Mouse (Mus musculus) CH12F3 (cell line): Measurements from ENCODE around the gene Eif4g1.
"Not testable (repeated sequence)": the region's sequence is repeated elsewhere in the genome, so short reads cannot be mapped to it uniquely, and the experiment has no call there.

Experiments used
- in situ Hi-C: fragments of 300-500 bp; cut with MboI; formaldehyde crosslinking; loops from 2 replicates; pipeline ENCODE4 v1.14.3; 2020; ENCODE audit warnings: low sequenced_read_pairs

Eif4g1 gene

GRCm38 (mm10) chr16:20668013-20668412, at the start of gene Eif4g1:
TSS of gene Eif4g1 (plus strand) at chr16:20668313.
- in situ Hi-C loops, result not testable (repeated sequence)

GRCm38 (mm10) chr16:20619541-20620398, 48.3 kb upstream of the Eif4g1 start:
- in situ Hi-C loops, result no loop called here

GRCm38 (mm10) chr16:20620399-20620735, 47.7 kb upstream of the Eif4g1 start:
- in situ Hi-C loops, result no loop called here

GRCm38 (mm10) chr16:20620751-20621190, 47.3 kb upstream of the Eif4g1 start:
- in situ Hi-C loops, result no loop called here

DNA sequence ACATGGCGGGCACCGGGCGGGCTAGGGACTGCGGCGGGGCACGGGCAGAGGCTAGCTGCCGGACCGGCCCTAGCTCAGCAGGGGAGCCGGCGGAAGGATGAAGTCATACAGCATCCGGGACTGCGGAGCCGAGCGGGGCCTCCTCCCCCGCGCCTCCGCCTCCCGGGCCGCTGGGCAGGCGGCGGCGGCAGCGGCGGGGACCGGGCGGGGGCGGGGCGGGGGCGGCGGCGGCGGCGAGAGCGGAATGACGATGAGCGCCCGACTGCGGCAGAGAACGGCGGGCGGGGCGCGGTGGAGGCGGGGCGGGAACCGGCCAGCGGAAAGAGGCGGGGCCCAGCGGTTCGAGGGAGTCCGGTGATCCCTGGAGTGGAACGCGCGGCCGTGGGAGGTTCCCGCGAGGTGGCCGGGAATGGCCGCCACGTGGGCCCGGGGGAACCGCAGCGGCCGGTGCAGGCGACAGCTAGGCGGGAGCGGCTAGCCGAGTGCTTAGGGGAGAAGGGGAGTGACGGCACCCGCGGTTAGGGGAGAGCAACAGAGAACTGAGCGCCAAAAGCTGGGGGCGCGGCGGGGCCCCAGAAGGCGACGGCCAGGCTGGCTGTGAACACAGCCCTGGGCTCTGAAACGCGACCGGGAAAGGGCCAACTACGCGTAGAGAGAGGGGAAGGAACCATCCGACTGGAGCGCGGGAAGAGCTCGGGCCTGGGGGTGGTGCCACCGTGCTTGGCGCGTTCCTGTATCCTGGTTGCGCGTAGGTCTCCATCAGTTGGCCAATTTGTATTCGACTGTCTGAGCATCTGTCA, 46.7 kb upstream of the Eif4g1 start, which contains the start of gene Camk2n2:
Camk2n2 (minus strand) TSS at position 97 of the 800 bp plus-strand sequence.
- in situ Hi-C loops, result no loop called here

- in situ Hi-C loops, result no loop called here
Measured at GRCm38 (mm10) chr16:20621991-20622685, 46.0 kb upstream of the Eif4g1 start.

- in situ Hi-C loops, result no loop called here
Measured at GRCm38 (mm10) chr16:20623211-20623610, 44.9 kb upstream of the Eif4g1 start.

- in situ Hi-C loops, result no loop called here
Measured at GRCm38 (mm10) chr16:20628871-20629391, 39.2 kb upstream of the Eif4g1 start.

GRCm38 (mm10) chr16:20629731-20630634, 38.1 kb upstream of the Eif4g1 start, which contains the start of gene Ece2:
TSS of gene Ece2 (plus strand) at chr16:20629828.
- in situ Hi-C loops, result no loop called here

DNA sequence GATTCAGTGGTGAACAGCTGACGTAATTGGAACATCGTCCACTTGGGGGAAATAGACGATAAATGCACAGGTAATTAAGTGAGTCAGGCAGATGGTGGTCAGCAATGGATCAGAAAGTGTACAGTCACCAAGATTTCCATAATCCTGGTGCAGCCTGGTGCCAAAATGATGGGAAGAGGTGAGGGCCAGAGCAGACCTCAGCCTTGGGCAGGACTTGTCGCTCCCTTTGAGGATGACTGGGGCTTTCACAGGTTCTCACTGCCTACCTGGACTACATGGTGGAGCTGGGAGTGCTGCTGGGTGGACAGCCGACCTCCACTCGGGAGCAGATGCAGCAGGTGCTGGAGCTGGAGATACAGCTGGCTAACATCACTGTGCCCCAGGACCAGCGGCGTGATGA, 30.7 kb upstream of the Eif4g1 start:
- in situ Hi-C loops, result no loop called here

DNA sequence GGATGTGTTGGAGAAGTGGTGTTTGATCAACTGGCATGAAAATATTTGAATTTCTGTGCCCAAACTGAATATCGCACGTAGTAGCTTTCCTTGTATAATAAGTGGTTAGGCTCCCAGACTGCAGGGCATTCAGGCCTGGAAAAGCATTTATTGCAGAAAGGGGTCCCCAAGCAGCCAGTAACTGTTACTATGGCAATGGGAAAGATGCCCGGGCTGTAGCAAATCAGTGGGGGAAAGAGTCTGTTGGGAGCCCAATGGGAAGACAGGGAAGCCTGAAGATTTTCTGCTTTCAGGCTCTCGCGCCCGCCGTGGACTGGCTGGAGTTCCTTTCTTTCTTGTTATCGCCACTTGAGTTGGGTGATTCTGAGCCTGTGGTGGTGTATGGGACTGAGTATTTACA, 29.7 kb upstream of the Eif4g1 start:
- in situ Hi-C loops, result no loop called here

- in situ Hi-C loops, result loop anchor here (10.0 kb wide), 1 partner anchor 137 kb away; no protein-coding TSS in a partner anchor
Measured at GRCm38 (mm10) chr16:20642161-20642560, 26.0 kb upstream of the Eif4g1 start.

- in situ Hi-C loops, result loop anchor here (10.0 kb wide), 1 partner anchor 139 kb away; no protein-coding TSS in a partner anchor
Measured at GRCm38 (mm10) chr16:20643911-20644310, 24.2 kb upstream of the Eif4g1 start.

DNA sequence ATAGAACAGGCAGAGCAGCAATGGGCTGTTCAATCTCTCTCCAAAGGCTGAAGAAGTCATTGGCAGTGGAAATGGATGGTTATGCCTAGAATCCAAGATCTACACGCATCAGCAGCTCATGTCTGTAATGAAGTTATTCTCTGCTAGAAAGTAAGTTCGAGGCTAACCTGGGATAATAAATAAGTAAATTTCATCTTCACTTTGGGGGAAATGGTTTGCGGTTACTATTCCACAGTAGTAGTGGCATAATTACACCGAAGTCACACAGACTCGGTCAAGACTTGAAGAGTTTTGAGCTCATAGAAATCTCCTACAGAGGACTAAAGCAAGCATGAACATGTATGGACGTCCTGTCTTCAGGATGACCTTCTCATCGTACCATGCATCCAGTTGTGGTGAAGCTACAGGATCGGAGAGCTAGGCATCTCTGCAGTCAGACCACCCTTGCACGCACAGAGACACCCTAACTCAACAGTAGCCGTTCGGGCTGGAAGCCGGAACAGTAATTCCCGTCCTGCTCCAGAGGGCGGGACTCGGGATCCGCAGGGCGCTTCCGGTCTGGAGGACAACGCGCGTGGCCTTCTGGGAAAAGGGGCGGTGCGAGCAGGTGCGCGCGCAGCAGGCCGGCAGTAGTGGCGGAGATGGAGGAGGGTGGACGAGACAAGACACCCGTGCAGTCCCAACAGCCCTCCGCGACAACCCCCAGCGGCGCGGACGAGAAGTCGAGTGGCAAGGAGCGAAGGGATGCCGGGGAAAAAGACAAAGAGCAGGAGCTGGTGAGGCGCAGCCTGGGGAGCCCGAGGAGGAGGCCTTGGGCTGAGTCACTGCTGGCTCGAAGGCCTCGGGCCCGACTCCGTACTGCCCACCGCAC, 16.8 kb upstream of the Eif4g1 start, which contains the start of gene Psmd2:
Psmd2 (plus strand) TSS at position 577 of the 871 bp plus-strand sequence.
- in situ Hi-C loops, result no loop called here

DNA sequence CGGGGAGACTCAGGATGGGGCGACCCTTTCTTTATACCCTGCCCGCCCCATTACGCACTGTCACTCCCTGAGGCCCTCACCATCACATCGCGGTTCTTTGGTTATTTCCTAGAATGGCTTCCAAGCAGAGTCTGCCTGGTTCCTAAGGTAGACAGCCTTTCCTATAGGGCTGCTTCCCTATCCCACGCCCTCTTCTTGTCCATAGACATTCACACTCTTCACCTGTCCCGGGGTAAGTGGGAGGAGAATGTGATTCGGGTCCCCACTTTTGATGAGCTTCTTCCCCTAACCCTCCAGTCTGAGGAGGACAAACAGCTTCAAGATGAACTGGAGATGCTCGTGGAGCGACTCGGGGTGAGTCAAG, 16.2 kb upstream of the Eif4g1 start:
- in situ Hi-C loops, result no loop called here

DNA sequence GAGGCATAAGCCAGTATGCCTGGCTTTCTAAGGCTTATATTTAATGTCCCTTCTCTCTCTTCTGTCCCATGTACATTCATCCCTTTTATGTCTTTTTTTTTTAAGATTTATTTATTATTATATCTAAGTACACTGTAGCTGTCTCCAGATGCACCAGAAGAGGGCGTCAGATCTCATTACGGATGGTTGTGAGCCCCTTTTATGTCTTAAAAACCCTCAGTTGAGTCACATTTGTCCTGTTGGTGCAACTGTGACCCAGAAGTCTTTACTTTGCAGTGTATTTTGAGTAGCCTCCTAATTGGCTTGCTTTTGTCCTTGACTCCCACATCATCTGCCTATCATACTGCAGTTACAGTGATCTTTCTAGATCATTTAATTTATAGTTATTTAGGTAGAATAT, 14.8 kb upstream of the Eif4g1 start:
- in situ Hi-C loops, result no loop called here

DNA sequence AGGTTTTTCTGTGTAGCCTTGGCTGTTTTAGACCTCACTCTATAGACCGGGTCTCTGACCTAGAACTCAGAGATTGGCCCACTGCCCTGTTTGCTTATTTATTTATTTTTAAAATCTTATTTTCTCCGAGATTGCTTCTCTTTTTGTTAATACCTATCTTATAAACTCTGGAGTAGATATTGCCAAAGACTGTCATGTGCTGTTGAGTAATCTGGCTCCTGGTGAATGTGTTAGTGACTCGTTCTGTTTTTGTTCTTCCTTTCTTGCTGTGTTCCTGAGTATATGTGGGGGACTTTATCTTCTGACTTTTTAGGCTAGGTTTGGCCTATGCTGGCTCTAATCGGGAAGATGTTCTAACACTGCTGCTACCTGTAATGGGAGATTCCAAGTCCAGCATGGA, 10.5 kb upstream of the Eif4g1 start:
- in situ Hi-C loops, result no loop called here

DNA sequence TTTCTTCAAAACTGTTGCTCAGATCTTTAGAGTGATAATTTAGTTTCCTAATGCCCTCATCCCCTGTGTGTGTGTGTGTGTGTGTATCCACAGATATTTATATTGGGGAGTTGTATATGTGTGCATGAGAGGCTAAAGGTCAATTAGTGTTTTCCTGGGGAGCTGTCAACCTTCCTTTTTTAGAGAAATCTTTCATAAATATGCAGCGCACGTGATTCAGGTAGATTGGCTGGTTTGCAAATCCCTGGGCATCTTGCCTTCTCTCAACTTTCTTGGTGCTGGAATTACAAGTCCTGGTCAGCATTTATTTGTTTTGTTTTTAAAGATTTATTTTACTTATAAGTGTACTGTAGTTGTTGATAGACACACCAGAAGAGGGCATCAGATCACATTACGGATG, 2.2 kb downstream of the Eif4g1 start:
- in situ Hi-C loops, result no loop called here

DNA sequence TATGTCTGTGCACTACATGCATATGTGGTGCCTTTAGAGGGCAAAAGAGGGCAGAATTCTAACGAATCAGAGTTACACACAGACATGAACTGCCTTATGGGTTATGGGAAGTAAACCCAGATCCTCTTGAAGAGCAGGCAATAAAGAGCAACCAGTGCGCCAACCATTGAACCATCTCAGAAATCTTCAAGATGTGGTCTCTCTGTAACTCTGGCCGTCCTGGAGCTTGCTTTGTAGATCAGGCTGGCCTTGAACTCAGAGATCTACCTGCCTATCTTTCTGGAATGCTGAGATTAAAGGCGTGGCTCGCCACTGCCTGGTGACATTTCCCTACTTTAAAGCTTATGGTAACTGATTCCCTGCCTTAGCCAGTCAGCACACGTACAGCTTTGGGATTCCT, 3.8 kb downstream of the Eif4g1 start:
- in situ Hi-C loops, result no loop called here
